Mouse (Mus musculus): Measurements from ENCODE around the gene Cd59a. TPM values are rescaled to one million over a fixed set of nuclear protein-coding genes. Genes with fewer than 3 reads are reported as not detected.

The Cd59a gene
- 0.43 TPM for polyA plus RNA-seq (2017; shearing (Covaris generic))

DNA sequence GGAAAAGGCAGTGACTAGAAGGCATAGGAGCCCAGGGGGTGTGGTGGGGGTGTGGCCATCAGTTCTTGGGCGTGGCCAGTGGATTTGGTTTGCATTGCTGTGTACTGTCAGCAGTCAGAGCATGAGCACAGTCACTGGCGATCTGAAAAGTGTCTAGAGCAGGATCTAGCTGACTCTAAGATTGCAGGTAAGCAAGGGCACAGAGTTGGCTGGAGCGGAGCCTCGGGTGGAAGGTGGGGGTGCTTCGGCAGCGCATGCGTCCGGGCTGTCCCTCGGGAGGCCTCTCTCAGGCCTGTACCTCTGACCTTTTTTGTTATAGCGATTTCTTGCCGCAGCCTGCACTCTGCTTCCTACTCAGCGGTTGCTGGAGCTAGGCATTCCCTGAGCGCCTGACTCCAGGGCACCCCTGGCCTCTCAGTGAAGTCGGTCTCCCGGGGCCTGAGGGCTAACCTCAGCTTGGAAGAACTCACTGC, at the start of gene Cd59a:
TSS of gene Cd59a (plus strand) at position 61 of the 473 bp plus-strand sequence.

DNA sequence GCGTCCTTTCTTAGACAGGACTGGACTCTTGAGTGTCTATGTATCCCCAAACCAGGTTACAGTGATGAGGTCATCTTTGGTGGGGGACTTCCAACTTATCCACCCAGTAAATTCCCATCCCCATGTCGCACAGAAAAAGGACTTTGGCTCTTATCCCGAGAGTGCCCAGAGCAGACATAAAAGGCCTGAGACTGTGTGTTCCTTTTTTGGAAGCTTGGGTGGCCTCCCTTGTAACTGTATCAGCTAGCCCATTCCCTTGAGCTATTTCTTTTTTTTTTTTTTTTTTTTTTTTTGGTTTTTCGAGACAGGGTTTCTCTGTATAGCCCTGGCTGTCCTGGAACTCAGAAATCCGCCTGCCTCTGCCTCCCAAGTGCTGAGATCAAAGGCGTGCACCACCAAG, 30.1 kb upstream of the Cd59a start, which contains the start of gene Gm10912:
TSS of gene Gm10912 (plus strand) at position 301 of the 400 bp plus-strand sequence.

DNA sequence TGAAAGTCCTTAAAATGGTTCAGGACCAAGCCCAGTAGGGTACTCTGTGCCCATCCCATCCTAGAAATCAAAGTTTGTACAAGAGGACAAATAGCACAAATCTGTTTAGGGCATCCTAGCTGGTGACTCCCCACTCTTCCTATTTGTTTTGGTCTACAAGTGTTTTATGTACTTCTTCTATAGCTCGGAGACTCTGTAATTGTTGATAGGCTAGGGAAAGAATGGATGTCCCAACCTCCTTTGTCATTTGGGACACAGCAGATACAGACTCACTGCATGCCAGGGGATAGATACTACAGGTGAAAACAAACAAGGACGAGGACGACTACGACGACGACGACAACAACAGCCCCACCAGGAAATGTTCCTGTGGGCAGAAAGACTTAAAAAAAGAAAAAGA, 27.2 kb upstream of the Cd59a start, which contains the start of gene Gm10799:
TSS of gene Gm10799 (minus strand) at position 101 of the 400 bp plus-strand sequence.

DNA sequence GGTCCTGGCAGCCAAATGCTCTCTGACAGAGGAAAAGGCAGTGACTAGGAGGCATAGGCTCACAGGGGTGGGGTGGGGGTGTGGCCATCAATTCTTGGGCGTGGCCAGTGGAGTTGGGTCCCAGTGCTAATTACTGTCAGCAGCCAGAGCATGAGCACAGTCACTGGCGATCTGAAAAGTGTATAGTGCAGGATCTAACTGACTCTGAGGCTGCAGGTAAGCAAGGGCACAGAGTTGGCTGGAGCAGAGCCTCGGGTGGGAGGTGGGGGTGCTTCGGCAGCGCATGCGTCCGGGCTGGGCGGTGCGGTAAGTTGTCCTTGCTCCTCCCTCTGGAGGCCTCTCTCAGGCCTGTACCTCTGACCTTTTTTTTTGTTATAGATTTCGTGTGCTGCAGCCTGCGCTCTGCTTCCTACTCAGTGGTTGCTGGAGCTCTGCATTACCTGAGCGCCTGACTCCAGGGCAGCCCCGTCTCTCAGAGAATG, 25.9 kb upstream of the Cd59a start, which contains the start of gene Cd59b:
TSS of gene Cd59b (plus strand) at position 146 of the 482 bp plus-strand sequence.

DNA sequence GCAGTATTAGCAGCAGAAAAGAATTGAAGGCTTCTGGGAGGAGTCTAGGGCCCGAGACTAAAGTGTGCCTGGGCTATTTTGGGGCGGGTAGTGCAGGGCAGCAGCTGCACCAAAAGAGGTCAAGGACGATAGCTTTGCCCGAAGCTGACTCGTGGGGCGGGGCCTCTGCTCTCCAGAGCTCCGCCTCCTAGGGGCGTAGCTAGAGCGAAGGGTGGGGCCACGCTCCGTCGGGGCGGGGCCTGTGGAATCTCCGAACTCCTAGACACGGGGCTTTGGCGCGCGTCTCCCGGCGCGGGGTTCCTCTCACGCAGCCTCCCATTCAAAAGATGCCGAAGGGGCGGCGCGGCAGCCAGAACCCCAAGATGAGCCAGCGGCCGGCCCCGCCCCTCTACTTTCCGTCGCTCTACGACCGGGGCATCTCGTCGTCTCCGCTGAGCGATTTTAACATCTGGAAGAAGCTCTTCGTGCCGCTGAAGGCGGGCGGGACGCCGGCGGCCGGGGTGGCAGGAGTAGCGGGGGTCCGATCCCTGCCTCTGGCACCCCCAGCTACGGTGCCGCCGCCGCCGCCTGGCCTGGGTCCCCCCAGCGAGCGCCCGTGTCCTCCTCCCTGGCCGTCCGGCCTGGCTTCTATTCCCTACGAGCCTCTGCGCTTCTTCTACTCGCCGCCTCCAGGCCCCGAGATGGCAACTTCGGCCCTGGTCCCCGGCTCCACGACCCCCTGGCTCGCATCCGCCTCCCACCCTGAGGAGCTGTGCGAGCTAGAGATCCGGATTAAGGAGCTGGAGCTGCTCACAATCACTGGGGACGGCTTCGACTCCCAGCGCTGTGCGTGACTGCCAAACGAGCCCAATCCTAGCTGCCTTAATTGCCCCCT, 27.1 kb downstream of the Cd59a start, which contains the start of gene A930018P22Rik:
TSS of gene A930018P22Rik (plus strand) at position 265 of the 874 bp plus-strand sequence.

Other genes starting within 250 kb of the Cd59a start
- gene Lmo2, start 137.8 kb upstream of the Cd59a start, polyA plus RNA-seq (2017; shearing (Covaris generic)): 0.53 TPM
- gene Fbxo3, start 68.1 kb upstream of the Cd59a start, polyA plus RNA-seq (2017; shearing (Covaris generic)): 51.5 TPM
- 4.7 TPM for gene 4931422A03Rik, start 67.4 kb upstream of the Cd59a start, polyA plus RNA-seq (2017; shearing (Covaris generic))
- 0.16 TPM for gene Gm10912, start 30.0 kb upstream of the Cd59a start, polyA plus RNA-seq (2017; shearing (Covaris generic))
- gene Gm10799, start 27.3 kb upstream of the Cd59a start, polyA plus RNA-seq (2017; shearing (Covaris generic)): not detected
- gene Cd59b, start 26.0 kb upstream of the Cd59a start, polyA plus RNA-seq (2017; shearing (Covaris generic)): 0.53 TPM
- gene A930018P22Rik, start 27.0 kb downstream of the Cd59a start, polyA plus RNA-seq (2017; shearing (Covaris generic)): not detected